ENCODE assay signal across 8 mouse cellular contexts in genomic region chr9:65677119-65677462, GRCm38 (mm10). TPM values are rescaled to one million over a fixed set of nuclear protein-coding genes. Genes with fewer than 3 reads are reported as not detected.
DNase-seq lines count a peak whose midpoint lies in the region; ATAC-seq and TF ChIP-seq lines count a peak whose summit lies in the region.

No protein-coding gene starts in this region.

- peak overlapping the region; percentile 62 for H3K27ac ChIP-seq in heart, embryonic 11.5 days (ENCODE audit: low read depth, low read length)
- peak overlapping the region; percentile 76 for H3K27ac ChIP-seq in heart, postnatal 0 days (ENCODE audit: low read depth)
- H3K27ac ChIP-seq in midbrain, embryonic 10.5 days (replicated peaks), result peak overlapping the region; percentile 93

- H3K9ac ChIP-seq in heart, embryonic 11.5 days (ENCODE audit: low read depth, low read length), result peak overlapping the region; percentile 83
- peak overlapping the region; percentile 83 for H3K9ac ChIP-seq in heart, postnatal 0 days (replicated peaks; ENCODE audit: low read depth, low read length)

- TF ChIP-seq CTCF in E14TG2a.4 (conservative IDR thresholded peaks at IDR 0.05; ENCODE audit: low read length), result no peak
- no peak for TF ChIP-seq CTCF in heart, postnatal 0 days (IDR thresholded peaks at IDR 0.05; ENCODE audit: low read depth)

- no peaks in the 10 kb centered on the region for H3K36me3 ChIP-seq in heart, embryonic 11.5 days (ENCODE audit: control insufficient read depth, insufficient read depth, low read length)
- peaks cover 22% of the 10 kb centered on the region for H3K36me3 ChIP-seq in E14TG2a.4 (ENCODE audit: insufficient read depth, low read length)
- no peaks in the 10 kb centered on the region; the same call in 1 of the 2 replicates for H3K36me3 ChIP-seq in heart, postnatal 0 days (replicated peaks; ENCODE audit: control insufficient read depth, insufficient read depth, low read length)
- peaks cover 3% of the 10 kb centered on the region; the same call in 1 of the 2 replicates for H3K36me3 ChIP-seq in midbrain, embryonic 10.5 days

- H3K27me3 ChIP-seq in heart, embryonic 11.5 days (ENCODE audit: control insufficient read depth, insufficient read depth, low read length), result no peaks in the 10 kb centered on the region
- H3K27me3 ChIP-seq in E14TG2a.4 (ENCODE audit: insufficient read depth, low read length), result no peaks in the 10 kb centered on the region
- no peaks in the 10 kb centered on the region for H3K27me3 ChIP-seq in heart, postnatal 0 days (ENCODE audit: control insufficient read depth, insufficient read depth, low read length)
- H3K27me3 ChIP-seq in midbrain, embryonic 10.5 days (ENCODE audit: low read depth, poor library complexity, severe bottlenecking), result no peaks in the 10 kb centered on the region

- H3K9me3 ChIP-seq in heart, embryonic 11.5 days (replicated peaks; ENCODE audit: control insufficient read depth, low read length), result no peaks in the 10 kb centered on the region
- H3K9me3 ChIP-seq in E14TG2a.4 (ENCODE audit: low read length), result no peaks in the 10 kb centered on the region
- no peaks in the 10 kb centered on the region for H3K9me3 ChIP-seq in heart, postnatal 0 days (replicated peaks; ENCODE audit: control insufficient read depth, low read length)
- H3K9me3 ChIP-seq in midbrain, embryonic 10.5 days (replicated peaks), result no peaks in the 10 kb centered on the region

- peak overlapping the region; percentile 90 for H3K4me2 ChIP-seq in heart, embryonic 11.5 days
- peak overlapping the region; percentile 87 for H3K4me2 ChIP-seq in heart, postnatal 0 days (ENCODE audit: low read depth, low read length)

- 2% methylated on average over 3 of the region's 3 CpGs for WGBS in heart, embryonic 11.5 days (ENCODE audit: insufficient replicate concordance)
- 4% methylated on average over 3 of the region's 3 CpGs for WGBS in heart, postnatal 0 days
- under 1% methylated on average over 3 of the region's 3 CpGs for WGBS in midbrain, embryonic 10.5 days

- H3K4me3 ChIP-seq in heart, embryonic 11.5 days (ENCODE audit: low read depth, low read length), result peak overlapping the region; percentile 78
- H3K4me3 ChIP-seq in E14TG2a.4 (replicated peaks; ENCODE audit: low read length), result peak overlapping the region; percentile 80
- peak overlapping the region; percentile 83 for H3K4me3 ChIP-seq in heart, postnatal 0 days (ENCODE audit: low read depth, low read length)
- H3K4me3 ChIP-seq in midbrain, embryonic 10.5 days, result peak overlapping the region; percentile 84

- no peak for TF ChIP-seq EP300 in heart, postnatal 0 days (IDR thresholded peaks at IDR 0.05; ENCODE audit: low read depth)

- no peak for ATAC-seq in heart, embryonic 11.5 days (replicated peaks; ENCODE audit: insufficient number of reproducible peaks, low FRiP score, low TSS enrichment)
- ATAC-seq in heart, postnatal 0 days (ENCODE audit: insufficient read depth, low read depth), result no peak

- peaks cover 42% of the 10 kb centered on the region for H3K4me1 ChIP-seq in heart, embryonic 11.5 days (ENCODE audit: control insufficient read depth, insufficient read depth, low read length)
- H3K4me1 ChIP-seq in E14TG2a.4 (replicated peaks; ENCODE audit: low read depth, low read length), result peaks cover 79% of the 10 kb centered on the region
- peaks cover 44% of the 10 kb centered on the region for H3K4me1 ChIP-seq in heart, postnatal 0 days (ENCODE audit: control insufficient read depth, insufficient read depth)
- peaks cover 54% of the 10 kb centered on the region for H3K4me1 ChIP-seq in midbrain, embryonic 10.5 days

- DNase-seq in heart, adult 9 months (ENCODE audit: low spot score in 2 of 2), result no peak
- DNase-seq in heart, postnatal 0 days (ENCODE audit: low spot score), result no peak
- no peak for DNase-seq in midbrain, embryonic 10.5 days (ENCODE audit: low spot score)
- DNase-seq in urinary bladder, postnatal 36 days (ENCODE audit: low spot score in 2 of 2), result no peak
- DNase-seq in layer of hippocampus, postnatal 36 days, result no peak
- no peak for DNase-seq in layer of hippocampus, adult 11-12 months (ENCODE audit: low spot score)

RNA-seq across cellular contexts. Expression of gene Oaz2, which starts 9.3 kb away (rescaled TPM):
- 191 and 256 TPM in 2 replicates for polyA plus RNA-seq in heart, embryonic 11.5 days (2014; fragmentation: Nextera tagmentation; extraction: Ambion mirVana)
- 317 and 350 TPM in 2 replicates for total RNA-seq in heart, postnatal 0 days (2014; rRNA removed; ENCODE audit: low replicate concordance)
- 293 TPM in 2 replicates for polyA plus RNA-seq in heart, postnatal 0 days (2015; fragmentation: Nextera tagmentation; extraction: Ambion mirVana)
- 234 and 269 TPM in 2 replicates for polyA plus RNA-seq in midbrain, embryonic 10.5 days (2016; fragmentation: Nextera tagmentation; extraction: Ambion mirVana)
- 100 to 1,000 TPM; 189 to 220 TPM for total RNA-seq in layer of hippocampus, postnatal 36 days (2021)

RNA-seq across cellular contexts. Expression of gene Rbpms2, which starts 47.6 kb away (rescaled TPM):
- 154 and 160 TPM in 2 replicates for polyA plus RNA-seq in heart, embryonic 11.5 days (2014; fragmentation: Nextera tagmentation; extraction: Ambion mirVana)
- 94.5 and 121 TPM in 2 replicates for total RNA-seq in heart, postnatal 0 days (2014; rRNA removed; ENCODE audit: low replicate concordance)
- polyA plus RNA-seq in heart, postnatal 0 days (2015; fragmentation: Nextera tagmentation; extraction: Ambion mirVana), result 108 and 117 TPM in 2 replicates
- 33.2 and 39.4 TPM in 2 replicates for polyA plus RNA-seq in midbrain, embryonic 10.5 days (2016; fragmentation: Nextera tagmentation; extraction: Ambion mirVana)
- total RNA-seq in layer of hippocampus, postnatal 36 days (2021), result 1 to 10 TPM; 3.2 to 4.0 TPM
